In genomic region chr10:7781214-7781613, GRCm38 (mm10) we compare ENCODE assay signal across 8 mouse cellular contexts. TPM values are rescaled to one million over a fixed set of nuclear protein-coding genes. Genes with fewer than 3 reads are reported as not detected.
DNase-seq lines count a peak whose midpoint lies in the region; ATAC-seq and TF ChIP-seq lines count a peak whose summit lies in the region.

No protein-coding gene starts in this region.

- H3K4me3 ChIP-seq in forebrain, embryonic 12.5 days (replicated peaks) = peak overlapping the region; percentile 92
- H3K4me3 ChIP-seq in liver, embryonic 14.5 days (ENCODE audit: insufficient read depth in 1 of 2, low read depth in 2 of 2, low read length in 2 of 2) = peak overlapping the region; percentile 59 to 100

- H3K9ac ChIP-seq in forebrain, embryonic 12.5 days = no peak overlapping the region; the same call in 1 of the 2 replicates
- H3K9ac ChIP-seq in liver, embryonic 14.5 days (replicated peaks) = peak overlapping the region; percentile 39; the same call in 1 of the 2 replicates

- H3K4me2 ChIP-seq in forebrain, embryonic 12.5 days = peak overlapping the region; percentile 73
- peak overlapping the region; percentile 75 for H3K4me2 ChIP-seq in liver, embryonic 14.5 days (ENCODE audit: low read depth)

- H3K4me1 ChIP-seq in forebrain, embryonic 12.5 days = peaks cover 9% of the 10 kb centered on the region
- H3K4me1 ChIP-seq in liver, embryonic 14.5 days (replicated peaks; ENCODE audit: control insufficient read depth in 2 of 2, insufficient read depth in 2 of 2, low read length in 1 of 2) = peaks cover 6 to 8% of the 10 kb centered on the region in 2 experiments; a peak in 3 of 4 replicates

- WGBS in forebrain, embryonic 12.5 days = 55% methylated on average over 3 of the region's 3 CpGs
- 41% methylated on average over 3 of the region's 3 CpGs for WGBS in liver, embryonic 14.5 days (ENCODE audit: insufficient replicate concordance)

- peaks cover 16% of the 10 kb centered on the region; the same call in 1 of the 2 replicates for H3K36me3 ChIP-seq in forebrain, embryonic 12.5 days (replicated peaks)
- H3K36me3 ChIP-seq in liver, embryonic 14.5 days (replicated peaks; ENCODE audit: control insufficient read depth, insufficient read depth, low read depth) = no peaks in the 10 kb centered on the region

- intact Hi-C loops in left cerebral cortex, postnatal 10 days (cut with DNase I) = no loop called here

- no peak for DNase-seq in frontal cortex, postnatal 10 days (ENCODE audit: low spot score in 2 of 2)
- peak; percentile 10 for DNase-seq in 3T3-L1 (ENCODE audit: low read depth, low spot score)
- DNase-seq in liver, embryonic 14.5 days (ENCODE audit: low read depth in 3 of 3, low spot score in 3 of 3) = no peak
- no peak for DNase-seq in left cerebral cortex, postnatal 10 days (ENCODE audit: extremely low spot score in 1 of 2, low spot score in 2 of 2)
- no peak for DNase-seq in urinary bladder, postnatal 4 days (ENCODE audit: low spot score in 2 of 2)
- no peak for DNase-seq in left cerebral cortex, adult 9 months (ENCODE audit: low spot score in 2 of 2)

- no peak for TF ChIP-seq CTCF in liver, embryonic 14.5 days (IDR thresholded peaks at IDR 0.05; ENCODE audit: low read depth)

- H3K27ac ChIP-seq in forebrain, embryonic 12.5 days = no peak overlapping the region
- peak overlapping the region; percentile 12; the same call in 1 of the 2 replicates for H3K27ac ChIP-seq in liver, embryonic 14.5 days

- ATAC-seq in frontal cortex, adult (ENCODE audit: low TSS enrichment) = 0 out of 2 replicates have a peak, but pooled peaks have one; percentile 2
- peak; percentile 15; the same call in 1 of the 2 replicates for ATAC-seq in forebrain, embryonic 12.5 days (ENCODE audit: low FRiP score)
- no peak for ATAC-seq in liver, embryonic 14.5 days (ENCODE audit: insufficient read depth)

- H3K9me3 ChIP-seq in forebrain, embryonic 12.5 days = no peaks in the 10 kb centered on the region
- H3K9me3 ChIP-seq in liver, embryonic 14.5 days (ENCODE audit: control insufficient read depth, low read length) = no peaks in the 10 kb centered on the region

- no peaks in the 10 kb centered on the region for H3K27me3 ChIP-seq in forebrain, embryonic 12.5 days
- H3K27me3 ChIP-seq in liver, embryonic 14.5 days (ENCODE audit: control insufficient read depth, insufficient read depth, low read length) = no peaks in the 10 kb centered on the region

- no peak for TF ChIP-seq EP300 in liver, embryonic 14.5 days (IDR thresholded peaks at IDR 0.05; ENCODE audit: low read depth)

RNA-seq across cellular contexts. Expression of gene Ginm1, which starts 11.4 kb away (rescaled TPM):
- polyA plus RNA-seq in forebrain, embryonic 12.5 days (2016; fragmentation: Nextera tagmentation; extraction: Ambion mirVana) = 53.4 and 55.6 TPM in 2 replicates
- 7.9 and 12.3 TPM in 2 replicates for polyA plus RNA-seq in liver, embryonic 14.5 days (2012; rRNA removed)
- 26.5 and 26.9 TPM in 2 replicates for polyA plus RNA-seq in liver, embryonic 14.5 days (2014; fragmentation: Nextera tagmentation; extraction: Ambion mirVana)
- 10 to 100 TPM; 20.3 to 23.7 TPM for total RNA-seq in left cerebral cortex, postnatal 10 days (2021)

RNA-seq across cellular contexts. Expression of gene Ppil4, which starts 11.5 kb away (rescaled TPM):
- polyA plus RNA-seq in forebrain, embryonic 12.5 days (2016; fragmentation: Nextera tagmentation; extraction: Ambion mirVana) = 52.4 and 55.1 TPM in 2 replicates
- 6.5 and 9.4 TPM in 2 replicates for polyA plus RNA-seq in liver, embryonic 14.5 days (2012; rRNA removed)
- 20.7 and 23.3 TPM in 2 replicates for polyA plus RNA-seq in liver, embryonic 14.5 days (2014; fragmentation: Nextera tagmentation; extraction: Ambion mirVana)
- 10 to 100 TPM; 34.5 to 35.2 TPM for total RNA-seq in left cerebral cortex, postnatal 10 days (2021)

RNA-seq across cellular contexts. Expression of gene Zc3h12d, which starts 51.1 kb away (rescaled TPM):
- 0.05 TPM in 1 of 2 replicates, not detected in the other for polyA plus RNA-seq in forebrain, embryonic 12.5 days (2016; fragmentation: Nextera tagmentation; extraction: Ambion mirVana)
- 0.25 TPM in 2 replicates for polyA plus RNA-seq in liver, embryonic 14.5 days (2012; rRNA removed)
- polyA plus RNA-seq in liver, embryonic 14.5 days (2014; fragmentation: Nextera tagmentation; extraction: Ambion mirVana) = 0.15 and 0.29 TPM in 2 replicates
- total RNA-seq in left cerebral cortex, postnatal 10 days (2021) = under 1 TPM; 0.14 to 0.28 TPM

RNA-seq across cellular contexts. Expression of gene Katna1, which starts 55.4 kb away (rescaled TPM):
- 59.1 and 59.8 TPM in 2 replicates for polyA plus RNA-seq in forebrain, embryonic 12.5 days (2016; fragmentation: Nextera tagmentation; extraction: Ambion mirVana)
- 3.3 and 6.9 TPM in 2 replicates for polyA plus RNA-seq in liver, embryonic 14.5 days (2012; rRNA removed)
- 31.6 and 31.9 TPM in 2 replicates for polyA plus RNA-seq in liver, embryonic 14.5 days (2014; fragmentation: Nextera tagmentation; extraction: Ambion mirVana)
- 10 to 100 TPM; 12.4 to 14.9 TPM for total RNA-seq in left cerebral cortex, postnatal 10 days (2021)
